In genomic region chr9:42670619-42671018, GRCm38 (mm10) we compare ENCODE assay signal across 16 mouse cellular contexts.
DNase-seq lines count a peak whose midpoint lies in the region; ATAC-seq and TF ChIP-seq lines count a peak whose summit lies in the region.
"Had no signal": no experiment of that assay in that cellular context is flagged by ENCODE, and none has a peak within 500 bp of the region (broad histone marks: within the 10 kb centered on the region; RNA-seq: fewer than 3 reads in every experiment).

No protein-coding gene starts in this region.

- H3K27ac ChIP-seq in kidney, adult 2 months (ENCODE audit: insufficient read depth, low read depth, low read length): no peak overlapping the region
- peak overlapping the region; percentile 77 for H3K27ac ChIP-seq in neural tube, embryonic 13.5 days (replicated peaks)
- peak overlapping the region; percentile 33; the same call in 1 of the 2 replicates for H3K27ac ChIP-seq in midbrain, embryonic 16.5 days (ENCODE audit: low read length)
- H3K27ac ChIP-seq in heart, embryonic 10.5 days: no peak overlapping the region
- H3K27ac ChIP-seq: embryonic facial prominence, embryonic 12.5 days; heart, embryonic 15.5 days; stomach, postnatal 0 days had no signal

- H3K4me2 ChIP-seq in neural tube, embryonic 13.5 days: no peak overlapping the region
- H3K4me2 ChIP-seq in midbrain, embryonic 16.5 days (ENCODE audit: low read length): no peak overlapping the region
- H3K4me2 ChIP-seq: embryonic facial prominence, embryonic 12.5 days; heart, embryonic 15.5 days; liver, embryonic 11.5 days had no signal

- no peak for TF ChIP-seq CTCF in kidney, adult 2 months (conservative IDR thresholded peaks at IDR 0.05; ENCODE audit: insufficient read depth, insufficient read length, low read depth, low read length)

- H3K4me1 ChIP-seq in kidney, adult 2 months (ENCODE audit: control insufficient read depth, insufficient read depth, low read length): peaks cover 14% of the 10 kb centered on the region; the same call in 1 of the 2 replicates
- H3K4me1 ChIP-seq in neural tube, embryonic 13.5 days (replicated peaks): peaks cover 47% of the 10 kb centered on the region
- peaks cover 30% of the 10 kb centered on the region for H3K4me1 ChIP-seq in midbrain, embryonic 16.5 days (ENCODE audit: control insufficient read depth, insufficient read depth, low read length)
- peaks cover 6% of the 10 kb centered on the region; the same call in 1 of the 2 replicates for H3K4me1 ChIP-seq in heart, embryonic 10.5 days
- H3K4me1 ChIP-seq: heart, embryonic 15.5 days had no signal

- DNase-seq in cerebellum, postnatal 10 days: peak; percentile 34 to 50
- DNase-seq in kidney, adult 2 months: peak; percentile 2
- DNase-seq in kidney, adult 18-20 months: no peak
- no peak for DNase-seq in neural tube, embryonic 10.5 days (ENCODE audit: extremely low spot score, low spot score)
- DNase-seq in heart, embryonic 10.5 days (ENCODE audit: low spot score): no peak
- DNase-seq: adrenal gland, postnatal 10 days; kidney, adult 9 months; left cerebral cortex, postnatal 4 days; thymus, postnatal 25 days had no signal

- ATAC-seq in cerebellum, adult (ENCODE audit: insufficient number of reproducible peaks, low FRiP score, low TSS enrichment): no peak
- no peak for ATAC-seq in neural tube, embryonic 13.5 days (ENCODE audit: low read depth)
- no peak for ATAC-seq in midbrain, embryonic 16.5 days

- no peaks in the 10 kb centered on the region for H3K9me3 ChIP-seq in neural tube, embryonic 13.5 days
- H3K9me3 ChIP-seq in midbrain, embryonic 16.5 days (replicated peaks; ENCODE audit: control insufficient read depth, low read length, poor library complexity, severe bottlenecking): no peaks in the 10 kb centered on the region
- no peaks in the 10 kb centered on the region for H3K9me3 ChIP-seq in heart, embryonic 10.5 days
- H3K9me3 ChIP-seq: embryonic facial prominence, embryonic 12.5 days; heart, embryonic 15.5 days had no signal

- no peaks in the 10 kb centered on the region for H3K36me3 ChIP-seq in kidney, adult 2 months (ENCODE audit: control insufficient read depth, insufficient read depth, low read length)
- H3K36me3 ChIP-seq in neural tube, embryonic 13.5 days: no peaks in the 10 kb centered on the region
- no peaks in the 10 kb centered on the region for H3K36me3 ChIP-seq in midbrain, embryonic 16.5 days (ENCODE audit: control insufficient read depth, insufficient read depth, low read length)
- H3K36me3 ChIP-seq in heart, embryonic 10.5 days: no peaks in the 10 kb centered on the region
- H3K36me3 ChIP-seq: embryonic facial prominence, embryonic 12.5 days; heart, embryonic 15.5 days had no signal

- TF ChIP-seq POLR2A in kidney, adult 2 months (IDR thresholded peaks at IDR 0.05; ENCODE audit: low read depth, low read length): no peak

- 58% methylated on average over 2 of the region's 2 CpGs for WGBS in kidney, adult 2 months
- 39% methylated on average over 2 of the region's 2 CpGs for WGBS in neural tube, embryonic 13.5 days
- 37% methylated on average over 2 of the region's 2 CpGs for WGBS in midbrain, embryonic 16.5 days
- 75% methylated on average over 2 of the region's 2 CpGs for WGBS in heart, embryonic 10.5 days

- no peaks in the 10 kb centered on the region for H3K27me3 ChIP-seq in kidney, adult 2 months (replicated peaks; ENCODE audit: control insufficient read depth, insufficient read depth, low read length)
- H3K27me3 ChIP-seq in neural tube, embryonic 13.5 days: peaks cover 5% of the 10 kb centered on the region; the same call in 1 of the 2 replicates
- no peaks in the 10 kb centered on the region for H3K27me3 ChIP-seq in midbrain, embryonic 16.5 days (ENCODE audit: control insufficient read depth, insufficient read depth, low read depth, low read length)
- H3K27me3 ChIP-seq in heart, embryonic 10.5 days (ENCODE audit: insufficient read depth, poor library complexity, severe bottlenecking): peaks cover 19% of the 10 kb centered on the region; the same call in 1 of the 2 replicates
- H3K27me3 ChIP-seq: embryonic facial prominence, embryonic 12.5 days had no signal

- no peak overlapping the region for H3K4me3 ChIP-seq in kidney, adult 2 months (ENCODE audit: insufficient read depth, low read depth, low read length)
- H3K4me3 ChIP-seq in neural tube, embryonic 13.5 days: no peak overlapping the region
- no peak overlapping the region for H3K4me3 ChIP-seq in midbrain, embryonic 16.5 days (ENCODE audit: low read depth, low read length)
- H3K4me3 ChIP-seq in heart, embryonic 10.5 days: no peak overlapping the region
- H3K4me3 ChIP-seq: embryonic facial prominence, embryonic 12.5 days; heart, embryonic 15.5 days had no signal

- H3K9ac ChIP-seq in neural tube, embryonic 13.5 days: no peak overlapping the region
- H3K9ac ChIP-seq in midbrain, embryonic 16.5 days (ENCODE audit: low read depth, low read length): no peak overlapping the region
- H3K9ac ChIP-seq: embryonic facial prominence, embryonic 12.5 days; heart, embryonic 15.5 days had no signal

Comparison
In these comparisons a context has a peak if more than half of its experiments do, and no peak if none do; other contexts are left out.
1. DNase-seq: peak in cerebellum, postnatal 10 days (2 of 2) and kidney, adult 2 months (single experiment); none in kidney, adult 18-20 months (single experiment), neural tube, embryonic 10.5 days (single experiment) and heart, embryonic 10.5 days (single experiment).
2. H3K27ac ChIP-seq: peak in neural tube, embryonic 13.5 days (single experiment) and midbrain, embryonic 16.5 days (single experiment); none in kidney, adult 2 months (single experiment) and heart, embryonic 10.5 days (single experiment).